Mouse (Mus musculus): ENCODE measurements around the gene Drc1. TPM values are rescaled to one million over a fixed set of nuclear protein-coding genes. Genes with fewer than 3 reads are reported as not detected.

Gene Drc1
- total RNA-seq, 2 experiments from 2014 or later = 15.2 to 19.2 TPM

DNA sequence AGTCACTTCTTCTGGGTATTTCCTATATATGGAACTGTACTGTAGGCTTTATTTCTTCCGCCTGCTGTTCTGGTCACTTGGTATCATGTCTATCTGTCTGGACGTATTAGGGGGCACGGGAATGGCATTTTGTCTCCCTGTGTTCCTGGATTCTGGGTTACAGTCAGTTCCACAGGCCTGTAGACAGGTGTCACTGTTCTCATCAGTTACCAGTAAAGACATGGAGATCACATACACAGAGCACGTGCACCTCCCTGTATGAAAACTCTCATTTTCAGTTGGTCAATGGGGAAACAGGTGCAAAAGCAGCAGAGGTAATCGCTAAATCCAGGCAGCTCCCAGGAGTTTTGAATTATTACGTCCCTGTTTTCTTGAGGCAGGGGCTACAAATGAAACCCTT is 106.5 kb downstream of the Drc1 start:
- peak; percentile 34 for TF ChIP-seq CTCF (IDR thresholded peaks at IDR 0.05)
- intact Hi-C loops (cut with DNase I) = no loop called here
- no peak for DNase-seq (ENCODE audit: extremely low spot score in 1 of 2, low spot score in 2 of 2)
- no peak overlapping the region for H3K4me3 ChIP-seq
- H3K27ac ChIP-seq = no peak overlapping the region

DNA sequence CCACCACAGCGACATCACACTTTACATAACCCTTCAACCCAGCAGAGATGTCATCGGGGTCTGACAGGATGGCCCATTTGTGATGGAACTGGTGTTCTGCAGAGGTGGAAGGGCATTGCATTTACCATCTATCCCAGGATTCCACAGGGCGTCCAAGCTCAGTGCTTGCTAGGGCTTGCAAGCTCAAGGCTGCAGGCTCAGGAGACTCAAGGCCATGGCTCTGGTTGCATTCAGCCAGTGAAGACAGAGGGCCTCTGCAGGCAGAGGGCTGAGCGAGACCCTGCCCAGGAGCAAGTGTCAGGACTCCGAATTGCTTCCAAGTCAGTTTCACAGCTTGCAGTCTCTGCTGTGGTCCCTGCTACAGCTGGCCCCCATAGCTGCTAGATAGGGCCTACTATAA is 108.6 kb downstream of the Drc1 start:
- TF ChIP-seq CTCF (IDR thresholded peaks at IDR 0.05) = no peak
- intact Hi-C loops (cut with DNase I) = loop anchor here (2.0 to 10.0 kb wide), 3 partner anchors 27 to 245 kb away; no protein-coding TSS in a partner anchor
- no peak for DNase-seq (ENCODE audit: extremely low spot score in 1 of 2, low spot score in 2 of 2)
- Histone ChIP-seq H3K27ac (no peak overlapping the region), H3K4me3 (no peak overlapping the region)

DNA sequence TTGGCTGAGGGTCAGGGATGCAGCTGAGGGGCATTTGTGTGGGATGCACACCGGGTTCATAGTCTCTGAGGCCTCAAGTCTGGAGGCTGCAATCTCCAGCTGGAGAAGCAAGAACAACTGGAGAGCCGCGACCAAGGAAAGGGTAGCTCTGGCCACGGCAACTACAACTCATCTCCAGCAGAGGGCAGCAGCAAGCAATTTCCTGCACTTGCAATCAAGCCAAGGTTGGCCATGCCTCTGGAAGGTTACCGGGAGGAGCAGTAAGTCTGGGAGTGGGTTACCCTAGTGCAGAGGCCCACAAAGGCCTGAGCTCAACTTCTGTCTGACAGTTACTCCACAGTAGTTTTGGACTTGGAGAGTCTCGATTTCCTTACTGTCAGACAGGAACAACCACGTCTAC is 110.3 kb downstream of the Drc1 start:
- H3K27ac ChIP-seq = no peak overlapping the region
- peak; percentile 90 for TF ChIP-seq CTCF (IDR thresholded peaks at IDR 0.05)
- no peak overlapping the region for H3K4me3 ChIP-seq
- intact Hi-C loops (cut with DNase I) = loop anchor here (2.0 to 10.0 kb wide), 3 partner anchors 25 to 243 kb away; no protein-coding TSS in a partner anchor
- peak; percentile 56 to 76 for DNase-seq (ENCODE audit: extremely low spot score in 1 of 2, low spot score in 2 of 2)

DNA sequence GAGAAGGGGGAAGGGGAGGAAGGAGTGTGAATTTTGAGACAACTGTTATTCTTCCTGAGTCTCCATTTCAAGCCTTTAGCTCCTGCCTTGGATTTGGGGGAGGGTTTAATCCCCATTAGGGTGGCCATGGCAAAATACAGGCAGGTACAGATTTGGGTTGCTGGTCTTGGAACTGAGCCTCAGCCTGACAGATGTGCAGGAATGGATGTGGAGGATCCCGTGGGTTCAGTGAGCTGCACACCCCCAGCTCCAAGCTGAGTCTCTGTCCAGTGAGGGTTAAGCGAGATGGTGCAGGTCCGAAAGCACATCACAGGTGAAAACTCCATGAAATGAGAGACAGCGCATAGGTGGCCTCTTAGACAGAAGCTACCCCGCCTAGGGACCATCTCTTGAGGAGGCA is 119.3 kb downstream of the Drc1 start:
- intact Hi-C loops (cut with DNase I) = no loop called here
- Histone ChIP-seq H3K4me3 (no peak overlapping the region), H3K27ac (peak overlapping the region; percentile 36; the same call in 1 of the 2 replicates)
- DNase-seq (ENCODE audit: extremely low spot score in 1 of 2, low spot score in 2 of 2) = no peak
- TF ChIP-seq CTCF (IDR thresholded peaks at IDR 0.05) = no peak

DNA sequence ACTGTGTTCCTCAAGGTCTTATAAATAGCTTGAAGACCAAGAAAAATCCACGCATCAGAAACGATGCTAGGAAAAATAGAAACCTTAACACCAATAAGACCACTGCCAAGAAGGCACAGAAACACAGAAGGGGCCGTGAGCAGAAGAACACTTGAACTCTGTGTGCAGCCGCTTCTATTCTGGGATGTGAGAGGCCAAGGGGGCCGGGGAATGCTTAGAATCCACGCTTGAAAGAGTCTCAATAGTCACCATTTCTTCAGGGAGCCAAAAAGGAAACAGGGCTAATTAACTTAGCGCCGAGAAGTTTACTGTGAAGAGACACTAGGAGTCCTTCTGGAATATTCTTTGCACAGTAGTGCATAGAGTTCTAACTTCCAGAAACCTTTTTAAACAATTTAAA is 120.0 kb downstream of the Drc1 start:
- TF ChIP-seq CTCF (IDR thresholded peaks at IDR 0.05) = no peak
- intact Hi-C loops (cut with DNase I) = no loop called here
- H3K27ac ChIP-seq = peak overlapping the region; percentile 36; the same call in 1 of the 2 replicates
- no peak overlapping the region for H3K4me3 ChIP-seq
- DNase-seq (ENCODE audit: extremely low spot score in 1 of 2, low spot score in 2 of 2) = no peak

DNA sequence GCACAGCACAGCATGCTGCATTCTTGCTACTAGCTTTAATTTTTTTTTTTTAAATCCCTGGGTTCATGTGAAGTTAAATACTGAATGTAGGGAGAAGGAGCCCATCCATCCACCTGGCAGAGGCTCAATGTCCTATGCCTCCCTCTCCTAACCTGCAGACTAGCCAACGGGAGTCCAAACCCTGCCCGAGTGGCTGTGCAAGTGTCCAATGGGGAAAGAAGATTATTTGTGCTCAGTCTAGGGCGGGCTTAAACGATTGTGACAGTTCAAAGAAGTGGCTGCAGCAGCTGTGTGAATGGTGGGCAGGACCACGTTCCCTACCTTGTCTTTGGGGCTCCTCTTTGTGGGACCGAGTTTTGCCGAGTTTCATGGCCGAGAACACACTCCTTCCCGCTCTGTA is 125.7 kb downstream of the Drc1 start:
- TF ChIP-seq CTCF (IDR thresholded peaks at IDR 0.05) = no peak
- H3K4me3 ChIP-seq = no peak overlapping the region
- DNase-seq (ENCODE audit: extremely low spot score in 1 of 2, low spot score in 2 of 2) = no peak
- intact Hi-C loops (cut with DNase I) = no loop called here
- no peak overlapping the region for H3K27ac ChIP-seq

DNA sequence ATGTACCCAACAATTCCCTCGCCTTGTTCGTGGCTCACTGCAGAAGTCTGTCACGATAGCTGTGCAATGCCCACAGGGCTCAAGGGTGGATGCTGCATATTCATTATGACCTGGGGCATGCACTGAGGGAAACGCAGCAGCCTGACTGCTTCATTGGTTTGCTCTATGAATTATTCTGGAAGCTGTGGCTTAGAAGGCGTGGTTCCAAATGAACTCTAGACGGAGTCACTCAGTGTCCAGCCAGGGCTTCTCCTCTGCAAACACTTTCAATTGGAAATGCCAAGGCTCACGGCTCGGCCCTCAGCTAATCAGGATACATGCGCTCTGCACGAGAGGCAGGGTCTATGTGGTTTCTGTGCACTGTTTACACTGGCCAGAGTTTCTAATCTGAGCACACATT is 130.3 kb downstream of the Drc1 start:
- Histone ChIP-seq H3K27ac (no peak overlapping the region), H3K4me3 (no peak overlapping the region)
- TF ChIP-seq CTCF (IDR thresholded peaks at IDR 0.05) = no peak
- intact Hi-C loops (cut with DNase I) = no loop called here
- no peak for DNase-seq (ENCODE audit: extremely low spot score in 1 of 2, low spot score in 2 of 2)

DNA sequence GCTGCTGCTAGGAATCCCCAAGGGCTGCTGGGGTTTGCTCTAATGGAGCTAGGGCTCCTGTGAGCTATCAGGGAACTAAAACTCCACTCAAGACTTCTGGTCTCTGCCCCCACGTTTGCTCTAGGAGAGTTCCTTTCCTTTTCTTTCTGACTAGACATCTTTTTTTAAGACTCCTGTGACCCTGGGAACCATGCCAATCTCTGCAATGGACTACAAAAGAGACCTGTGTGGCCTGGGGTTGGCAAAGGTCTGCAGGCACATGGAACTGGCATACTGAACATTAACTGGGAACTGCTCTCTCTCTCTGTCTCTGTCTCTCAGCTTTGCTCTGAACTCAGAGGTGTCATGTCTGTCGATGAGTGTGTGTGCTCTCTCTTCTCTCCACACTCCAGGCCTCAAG is 134.2 kb downstream of the Drc1 start:
- no peak for TF ChIP-seq CTCF (IDR thresholded peaks at IDR 0.05)
- H3K4me3 ChIP-seq = no peak overlapping the region
- no peak for DNase-seq (ENCODE audit: extremely low spot score in 1 of 2, low spot score in 2 of 2)
- intact Hi-C loops (cut with DNase I) = no loop called here
- H3K27ac ChIP-seq = no peak overlapping the region

DNA sequence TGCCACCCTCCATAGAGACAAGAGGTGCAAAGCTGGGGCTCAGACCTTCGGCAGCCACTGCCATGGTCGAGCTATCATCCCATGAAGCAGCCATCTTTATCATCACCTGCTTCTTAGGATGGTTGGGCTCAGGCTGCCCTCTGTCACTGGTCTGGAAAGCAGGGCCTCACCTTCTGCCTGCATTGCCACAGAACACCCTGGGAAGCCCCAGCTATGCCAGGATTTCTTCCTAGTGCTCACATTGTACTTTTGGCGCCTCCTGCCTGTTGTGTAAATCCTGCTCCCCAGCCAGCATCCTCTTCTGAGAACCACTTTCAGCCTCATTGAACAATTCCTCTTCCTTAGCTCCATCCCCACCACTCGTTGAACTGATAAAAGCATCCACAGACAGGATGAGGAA is 134.7 kb downstream of the Drc1 start:
- Histone ChIP-seq H3K4me3 (no peak overlapping the region), H3K27ac (no peak overlapping the region)
- DNase-seq (ENCODE audit: extremely low spot score in 1 of 2, low spot score in 2 of 2) = no peak
- no peak for TF ChIP-seq CTCF (IDR thresholded peaks at IDR 0.05)
- intact Hi-C loops (cut with DNase I) = loop anchor here (2.0 kb wide), 1 partner anchor 25 kb away; no protein-coding TSS in a partner anchor

Other genes with a start within 250 kb of the Drc1 start
- gene Tyms, start 207.8 kb upstream of the Drc1 start, total RNA-seq (2021) = 1 to 10 TPM; 3.0 to 3.9 TPM
- 10 to 100 TPM; 11.0 to 11.1 TPM for gene Garem2, start 176.2 kb upstream of the Drc1 start, total RNA-seq (2021)
- 1 to 10 TPM; 1.4 to 3.0 TPM for gene 3110082J24Rik, start 175.3 kb upstream of the Drc1 start, total RNA-seq (2021)
- 10 to 100 TPM; 64.3 to 68.3 TPM for gene Hadha, start 126.2 kb upstream of the Drc1 start, total RNA-seq (2021)
- gene Hadhb, start 126.1 kb upstream of the Drc1 start, total RNA-seq (2021) = 10 to 100 TPM; 83.5 to 88.4 TPM
- not detected for gene Adgrf3, start 75.7 kb upstream of the Drc1 start, total RNA-seq (2021)
- 10 to 100 TPM; 47.7 to 49.2 TPM for gene Selenoi, start 48.8 kb upstream of the Drc1 start, total RNA-seq (2021)
- 10 to 100 TPM; 20.7 to 27.5 TPM for gene Otof, start 180.5 kb downstream of the Drc1 start, total RNA-seq (2021)
- gene 1700001C02Rik, start 184.7 kb downstream of the Drc1 start, total RNA-seq (2021) = not detected